Mouse (Mus musculus): ENCODE measurements at regions not wholly inside any gene's neighbourhood (a gene's known extent, or its start where the extent isn't known, plus 50 kb on each side); places are given as distances from the start of the nearest gene placed in this dataset.
"Not testable (repeated sequence)": the region's sequence is repeated elsewhere in the genome, so short reads cannot be mapped to it uniquely, and the experiment has no call there.

DNA sequence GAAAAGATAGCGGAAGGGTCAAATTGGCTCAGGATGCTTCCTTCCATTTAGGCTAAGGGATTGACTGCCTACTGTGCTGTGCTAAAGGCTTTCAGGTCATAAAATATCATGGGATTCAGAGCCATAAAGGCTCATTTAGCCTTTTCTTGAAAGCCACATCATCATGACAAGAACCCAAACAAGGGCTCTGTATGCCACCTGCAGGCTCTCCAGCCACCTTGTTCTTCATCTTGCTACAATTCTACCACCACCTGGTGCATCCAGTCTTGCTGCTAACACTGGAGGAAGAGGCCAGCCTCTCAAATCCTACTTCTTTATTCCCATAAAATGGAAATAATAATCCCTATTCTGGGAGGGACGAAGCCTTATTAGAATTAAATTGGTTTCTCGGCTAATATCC lies 155.9 kb upstream of the Gm12728 start:
- in situ Hi-C loops (cut with MboI, MseI): no loop called here

DNA sequence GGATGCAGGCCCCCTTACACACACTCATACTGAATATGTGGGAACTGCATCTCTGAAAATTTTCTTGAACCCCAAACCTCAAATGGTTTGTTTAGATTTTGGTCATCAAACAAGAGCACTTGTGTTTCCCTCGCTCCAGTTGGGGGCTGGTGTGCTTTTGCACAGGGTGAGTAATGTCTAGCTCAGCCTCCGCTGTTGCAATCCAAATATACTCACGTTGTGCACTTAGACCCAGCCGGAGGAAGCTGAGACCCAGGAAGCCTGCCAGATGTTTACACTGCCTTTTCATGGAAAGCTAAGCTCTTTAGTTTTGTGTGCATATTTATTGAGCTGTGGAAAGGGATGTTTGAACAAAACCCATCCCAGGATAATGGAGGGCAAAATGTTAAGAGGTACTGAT lies 148.9 kb upstream of the Gm12728 start:
- in situ Hi-C loops (cut with MboI, MseI): no loop called here

DNA sequence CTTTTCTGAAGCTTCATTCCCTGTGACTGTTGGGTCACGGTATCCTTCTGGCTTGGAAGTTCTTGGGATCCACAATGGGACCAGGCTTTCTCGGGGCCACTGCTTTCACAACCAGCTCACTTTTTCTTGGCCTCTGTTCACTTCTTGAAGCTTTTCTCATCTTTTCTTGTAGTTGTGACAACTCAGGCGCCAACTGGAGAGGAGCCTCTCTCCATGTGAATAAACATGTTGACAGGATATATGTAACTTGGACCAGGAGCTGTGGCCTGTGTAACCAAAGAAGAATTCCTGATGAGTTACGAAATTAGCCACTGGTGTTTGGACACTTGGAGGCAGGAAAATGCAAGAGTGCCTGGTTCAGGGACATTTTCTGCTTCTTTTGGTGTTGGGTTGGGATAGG lies 148.1 kb upstream of the Gm12728 start:
- in situ Hi-C loops (cut with MboI, MseI): no loop called here

DNA sequence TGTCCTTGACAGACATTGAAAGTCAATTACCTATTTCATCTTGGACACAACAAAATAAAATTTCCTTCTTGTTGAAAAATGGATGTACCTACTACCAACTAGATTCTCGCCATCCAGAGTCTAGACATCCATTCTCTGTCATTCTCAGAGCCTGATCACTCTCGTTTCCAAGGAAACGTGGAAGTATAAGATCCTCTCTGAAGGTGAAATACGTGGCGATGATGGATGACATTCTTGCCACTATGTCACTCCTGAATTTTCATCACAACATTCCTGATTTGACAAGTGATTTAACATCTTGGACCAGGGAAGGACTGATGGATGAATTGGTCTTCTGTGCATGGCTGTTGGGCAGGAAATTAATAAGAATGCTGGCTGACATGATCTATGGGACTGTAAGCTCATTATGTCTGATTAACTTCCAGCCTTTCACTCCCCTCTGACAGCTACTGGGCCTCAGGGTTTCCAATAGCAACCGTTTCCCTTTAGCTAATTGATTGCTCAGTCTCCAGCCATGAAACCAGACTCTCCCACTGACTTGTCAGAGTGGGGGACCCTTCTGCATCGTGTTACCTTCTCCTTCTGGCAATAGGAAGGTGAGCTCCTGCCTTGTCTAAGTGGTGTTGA lies 140.7 kb upstream of the Gm12728 start:
- in situ Hi-C loops (cut with MboI, MseI): no loop called here

DNA sequence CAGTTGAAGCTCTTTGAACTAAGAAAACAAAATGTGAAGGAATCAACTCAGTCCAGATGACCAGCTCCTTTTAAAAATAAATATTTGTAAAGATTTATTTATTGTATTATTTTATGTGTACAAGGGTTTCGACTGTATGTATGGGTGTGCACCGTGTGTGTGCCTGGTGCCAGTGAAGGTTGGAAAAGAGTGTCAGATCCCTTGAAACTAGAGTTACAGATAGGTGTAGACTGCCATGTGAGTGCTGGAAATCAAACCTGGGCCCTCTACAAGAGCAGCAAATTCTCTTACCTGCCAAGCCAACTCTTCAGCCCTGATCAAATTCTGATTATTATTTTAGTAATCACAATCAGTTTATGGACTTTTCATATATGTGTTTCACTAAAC lies 140.2 kb upstream of the Gm12728 start:
- in situ Hi-C loops (cut with MboI, MseI): no loop called here

DNA sequence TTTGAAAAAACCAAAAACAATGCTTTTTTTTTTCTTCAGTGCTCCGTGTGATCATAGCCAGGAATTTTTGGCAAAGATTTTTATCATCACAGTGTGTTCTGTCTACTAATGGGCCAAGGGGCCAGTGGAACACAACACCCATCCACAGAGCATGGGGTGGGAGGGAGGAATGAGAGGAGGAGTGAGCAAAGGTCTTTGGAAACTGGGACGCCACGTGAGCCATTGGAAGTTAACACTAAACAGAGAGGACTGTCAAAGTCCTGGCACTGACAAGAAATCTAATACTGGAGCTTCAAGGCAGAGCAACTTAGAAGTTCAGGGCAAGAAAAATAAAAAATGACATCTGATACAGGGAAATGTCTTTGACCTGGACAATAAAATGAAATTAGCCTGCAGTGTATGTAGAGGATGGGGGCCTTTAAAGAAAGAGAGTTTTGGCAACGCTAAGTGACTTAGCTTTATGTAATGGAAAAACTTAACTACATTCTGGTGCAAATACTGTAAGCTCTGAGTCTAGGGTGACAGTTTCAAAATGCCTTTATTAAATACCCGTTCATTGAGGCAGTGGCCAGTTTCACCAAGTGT lies 133.5 kb upstream of the Gm12728 start:
- in situ Hi-C loops (cut with MboI, MseI): no loop called here

DNA sequence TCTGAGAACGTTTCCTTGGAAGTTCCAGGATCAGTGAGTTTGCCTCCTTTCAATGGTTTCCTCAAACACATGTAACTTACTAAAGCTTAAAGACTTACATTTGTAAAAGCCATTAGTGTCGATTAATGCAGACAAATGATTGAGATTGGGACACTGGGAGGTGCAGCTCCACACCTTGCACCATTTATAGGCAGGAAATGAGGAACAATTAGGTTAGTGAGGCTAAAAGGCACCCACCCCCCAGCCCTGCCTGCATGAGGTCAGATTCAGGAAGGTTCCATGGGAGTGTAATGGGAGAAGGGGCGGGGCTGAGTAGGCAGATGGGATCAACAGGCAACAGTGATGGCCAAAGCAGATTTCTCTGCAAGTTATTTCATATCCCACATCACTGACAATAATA lies 131.1 kb upstream of the Gm12728 start:
- in situ Hi-C loops (cut with MboI, MseI): no loop called here

DNA sequence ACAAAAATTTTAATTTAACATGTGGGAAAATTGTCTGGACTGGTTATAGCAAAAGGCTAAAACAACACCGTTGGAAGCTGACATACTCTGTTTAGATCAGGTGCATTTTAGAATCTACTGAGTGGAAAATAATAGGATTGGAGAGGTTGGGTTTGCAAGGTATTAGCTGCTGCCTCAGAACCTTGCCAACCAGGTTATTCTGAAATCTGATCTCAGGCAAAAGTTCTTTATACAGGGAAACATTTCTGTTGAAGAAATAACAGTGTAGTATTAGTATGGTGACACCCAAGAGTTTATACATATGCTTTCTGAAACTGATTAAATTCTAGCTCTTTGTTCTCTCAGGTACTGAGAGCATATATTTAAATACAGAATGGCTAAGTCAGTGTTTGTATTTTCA lies 113.0 kb upstream of the Gm12728 start:
- in situ Hi-C loops (cut with MboI, MseI): loop anchor here in 1 of 2 experiments (25.0 kb wide), 1 partner anchor 811 kb away; the partner anchor contains the start of gene Bsnd

DNA sequence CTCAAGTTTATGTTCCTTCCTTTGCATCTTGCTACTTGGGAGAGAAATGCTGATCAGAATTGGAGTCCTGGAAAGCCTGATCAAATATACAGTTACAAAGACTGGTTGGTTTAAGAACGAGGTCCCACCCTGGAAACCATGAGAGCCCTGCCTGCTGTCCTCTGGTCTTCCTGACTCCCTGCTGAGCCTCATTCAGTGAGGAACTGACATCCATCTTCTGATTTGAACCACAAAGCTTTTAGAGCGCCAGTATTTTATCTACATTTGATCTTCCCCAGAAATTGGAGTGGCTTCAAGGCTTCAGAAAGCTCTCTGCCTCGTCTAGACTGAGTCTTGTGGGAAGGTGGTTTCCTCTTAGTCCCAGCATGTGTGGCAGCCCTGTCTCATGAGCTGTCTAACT lies 99.0 kb upstream of the Gm12728 start:
- in situ Hi-C loops (cut with MboI, MseI): loop anchor here in 1 of 2 experiments (25.0 kb wide), 1 partner anchor 797 kb away; the partner anchor contains the start of gene Bsnd

DNA sequence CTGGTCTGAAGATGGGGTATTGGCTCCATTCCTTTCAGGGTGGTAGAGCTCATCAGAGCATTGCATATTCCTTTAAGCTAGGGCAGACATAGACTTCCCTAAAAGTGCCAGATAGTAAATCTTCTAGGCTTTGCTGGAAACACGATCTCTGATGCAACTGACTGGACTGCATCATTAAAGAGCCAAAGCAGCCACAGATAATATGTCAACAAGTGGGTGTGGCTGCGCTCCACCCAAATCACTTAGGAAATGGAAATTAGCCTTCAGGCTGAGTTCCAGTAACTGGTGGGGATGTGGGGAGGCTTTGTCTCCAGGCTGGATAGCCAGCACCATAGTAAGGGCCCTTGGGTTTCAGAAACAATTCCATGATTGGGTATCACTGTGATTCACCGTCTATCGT lies 97.3 kb upstream of the Gm12728 start:
- in situ Hi-C loops (cut with MboI, MseI): loop anchor here in 1 of 2 experiments (25.0 kb wide), 1 partner anchor 795 kb away; the partner anchor contains the start of gene Bsnd

DNA sequence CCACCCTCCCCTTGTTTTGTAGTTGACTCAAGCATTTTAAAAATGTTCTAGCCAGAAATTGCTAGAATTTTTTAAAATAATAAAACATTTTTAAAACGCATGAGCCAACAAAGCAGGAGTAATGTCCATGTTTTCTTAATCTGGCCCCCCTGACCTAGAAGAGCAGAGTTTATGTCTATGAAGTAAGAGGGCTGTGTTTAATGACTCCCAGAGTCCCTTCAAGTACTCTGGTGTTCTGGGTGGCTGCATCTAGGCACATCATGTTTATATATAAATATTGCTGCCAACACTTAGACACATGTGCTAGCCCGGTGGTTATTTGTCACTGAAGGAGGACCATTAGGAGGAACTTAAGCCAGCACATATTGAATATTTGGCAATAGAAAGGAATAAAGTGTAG lies 93.8 kb upstream of the Gm12728 start:
- in situ Hi-C loops (cut with MboI, MseI): loop anchor here in 1 of 2 experiments (25.0 kb wide), 1 partner anchor 791 kb away; the partner anchor contains the start of gene Bsnd

DNA sequence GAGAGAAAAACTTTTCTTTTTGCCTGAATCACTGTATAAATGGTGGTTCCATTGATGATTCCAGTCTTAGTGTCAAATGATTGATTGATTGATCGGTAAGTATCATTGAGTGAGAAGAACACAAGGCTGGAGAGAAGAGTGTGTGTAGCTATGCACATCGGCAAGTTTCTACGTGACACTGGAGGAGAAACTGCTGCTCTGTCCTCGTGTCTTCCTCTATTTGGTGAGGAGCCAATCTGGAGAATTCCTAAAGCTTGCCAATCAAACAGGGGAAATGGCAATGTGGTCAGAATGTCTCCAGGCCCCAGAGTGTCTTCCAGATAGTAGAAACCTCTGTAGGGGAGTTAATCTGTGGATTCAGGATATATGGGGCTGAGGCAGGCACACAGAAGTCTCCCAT lies 92.5 kb upstream of the Gm12728 start:
- in situ Hi-C loops (cut with MboI, MseI): loop anchor here in 1 of 2 experiments (25.0 kb wide), 1 partner anchor 790 kb away; the partner anchor contains the start of gene Bsnd

DNA sequence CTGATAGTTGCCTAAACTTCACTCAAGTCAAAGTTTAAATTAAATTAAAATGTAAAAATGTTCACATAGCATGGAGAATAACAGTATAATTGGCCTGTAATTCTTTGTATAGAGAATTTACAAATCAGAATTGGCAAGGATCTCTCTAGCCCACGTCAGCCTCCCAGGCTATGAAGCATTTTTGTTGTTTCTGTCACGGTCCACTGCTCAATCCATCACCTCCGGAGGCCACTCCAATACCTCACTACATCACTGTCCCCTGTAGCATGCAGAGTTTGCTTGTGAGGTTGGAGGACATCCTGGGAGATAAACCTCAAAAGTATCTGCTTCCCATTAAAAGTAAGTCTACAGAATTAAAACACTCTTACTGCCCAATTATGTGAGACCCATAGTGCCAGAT lies 87.6 kb upstream of the Gm12728 start:
- in situ Hi-C loops (cut with MboI, MseI): no loop called here

DNA sequence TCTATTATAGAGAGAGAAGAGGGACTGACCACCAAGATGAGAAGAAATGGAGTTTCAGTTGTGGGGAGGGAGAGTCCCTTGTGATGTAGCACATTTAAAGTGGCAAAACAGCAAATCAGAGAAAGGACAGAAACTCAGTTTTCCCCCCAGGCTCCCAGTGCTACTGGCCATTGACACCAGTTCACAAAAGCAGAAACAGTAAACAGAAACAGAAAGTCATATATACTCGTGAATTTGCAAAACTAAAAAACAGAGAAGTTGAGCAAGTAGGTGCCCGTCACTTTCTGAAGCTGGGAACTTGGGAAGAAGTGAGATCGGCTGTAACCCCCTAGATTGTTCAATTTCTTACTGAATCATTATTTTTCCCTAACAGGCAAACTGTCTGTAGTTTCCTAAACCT lies 86.3 kb upstream of the Gm12728 start:
- in situ Hi-C loops (cut with MboI, MseI): no loop called here

DNA sequence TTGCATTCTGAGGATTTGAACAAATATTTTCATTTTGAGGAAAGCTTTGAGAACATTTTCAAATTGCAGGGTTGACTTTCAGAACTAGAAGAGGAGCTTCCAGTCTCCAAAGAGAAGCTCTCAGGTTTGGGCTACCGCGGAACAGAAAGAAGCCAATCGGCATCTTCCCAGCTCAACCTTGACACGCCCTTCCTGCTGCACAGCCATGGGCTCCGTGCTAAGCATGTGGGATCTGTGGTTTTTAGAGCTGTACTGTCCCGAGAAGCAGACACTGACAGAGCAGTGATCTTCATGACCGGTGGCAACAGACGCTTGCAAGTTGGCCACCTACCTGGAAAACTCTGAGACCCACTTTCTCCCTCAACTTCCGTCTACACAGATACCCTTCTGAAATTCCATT lies 85.4 kb upstream of the Gm12728 start:
- in situ Hi-C loops (cut with MboI, MseI): no loop called here

DNA sequence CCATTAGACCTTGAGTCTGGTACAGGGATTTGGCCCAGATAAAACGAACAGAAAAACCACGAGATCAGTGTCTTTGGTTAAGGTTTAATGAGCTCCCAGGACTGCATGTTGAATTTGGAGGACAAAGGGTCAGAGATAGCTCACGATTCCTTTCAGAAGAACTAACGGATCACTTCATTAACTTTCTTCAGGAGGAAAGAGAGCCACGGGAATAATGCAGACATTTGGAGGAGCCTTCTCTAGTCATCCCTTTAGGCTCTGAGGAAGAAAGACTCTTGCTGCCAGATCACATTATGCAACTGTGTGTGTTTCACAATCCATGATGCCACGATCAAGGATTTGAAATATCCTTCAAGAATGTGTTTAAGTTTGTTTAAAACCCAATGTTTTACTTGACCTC lies 83.7 kb upstream of the Gm12728 start:
- in situ Hi-C loops (cut with MboI, MseI): no loop called here

DNA sequence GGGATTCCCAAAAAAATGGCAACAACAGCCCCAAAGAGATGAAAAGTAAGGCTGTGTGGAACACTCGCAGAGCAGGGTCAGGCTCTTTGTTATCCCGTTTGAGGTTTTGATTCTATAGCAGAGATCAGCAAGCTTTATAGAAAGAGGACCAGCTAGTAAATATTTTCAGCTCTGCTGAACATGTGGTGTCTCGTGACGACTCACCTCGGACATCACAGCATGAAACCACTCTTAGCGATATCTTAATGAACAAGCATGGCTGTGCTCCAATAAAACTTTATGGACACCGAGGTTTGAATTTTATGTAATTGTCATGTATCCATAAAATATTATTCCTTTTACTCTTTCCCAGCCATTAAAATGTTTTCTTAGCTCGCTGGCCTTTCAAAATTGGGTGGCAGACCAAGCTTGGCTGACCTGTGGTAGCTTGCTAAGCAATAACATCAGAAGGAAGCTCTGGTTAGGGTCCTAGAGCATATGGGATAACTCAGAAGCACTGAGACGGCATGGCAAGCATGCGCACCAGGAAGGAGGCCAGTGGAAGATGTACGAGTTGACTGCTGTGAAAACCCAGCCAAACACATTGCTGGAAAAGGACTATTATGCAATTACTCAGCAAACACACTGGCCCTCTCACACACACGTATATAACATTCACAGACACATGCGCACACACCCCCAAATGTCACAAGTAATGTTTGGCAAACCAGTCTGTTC lies 81.4 kb upstream of the Gm12728 start:
- in situ Hi-C loops (cut with MboI, MseI): no loop called here

DNA sequence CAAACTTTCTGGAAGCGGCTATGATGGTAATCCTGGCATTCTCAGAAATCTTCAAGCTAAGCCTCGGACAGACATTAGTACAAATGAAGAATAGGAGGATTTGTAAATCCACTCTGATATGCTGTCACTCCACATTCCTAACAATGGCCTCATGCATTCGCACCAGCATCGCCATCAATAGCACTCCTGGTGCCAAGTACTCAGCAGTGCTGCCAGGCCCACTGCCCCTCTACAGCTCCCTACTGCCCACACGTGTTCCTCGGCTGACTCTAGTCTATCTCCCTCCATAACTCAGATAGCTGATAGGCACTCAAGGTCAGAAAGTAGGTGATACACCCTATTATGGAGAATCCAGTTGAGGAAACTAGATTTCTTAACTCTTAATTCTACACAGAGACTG lies 75.7 kb upstream of the Gm12728 start:
- in situ Hi-C loops (cut with MboI, MseI): no loop called here

DNA sequence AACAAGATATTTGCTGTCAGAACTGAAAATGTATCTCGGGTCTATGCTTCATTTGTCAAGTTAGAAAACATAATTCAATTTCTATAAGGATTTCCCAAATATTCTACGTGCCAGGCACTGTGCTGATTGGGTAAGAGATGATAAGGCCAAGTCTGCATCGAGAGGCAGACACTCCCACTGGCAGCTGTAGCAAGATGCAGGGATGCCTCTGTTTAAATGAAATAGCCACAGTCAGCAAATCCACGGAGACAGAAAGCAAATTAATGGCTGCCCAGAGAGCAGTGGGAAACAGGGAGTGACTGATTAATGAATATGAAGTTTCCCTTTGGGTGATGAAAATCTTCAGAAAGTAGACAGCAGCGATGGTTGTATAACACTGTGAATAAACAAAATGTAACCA lies 71.6 kb upstream of the Gm12728 start:
- in situ Hi-C loops (cut with MboI, MseI): no loop called here

DNA sequence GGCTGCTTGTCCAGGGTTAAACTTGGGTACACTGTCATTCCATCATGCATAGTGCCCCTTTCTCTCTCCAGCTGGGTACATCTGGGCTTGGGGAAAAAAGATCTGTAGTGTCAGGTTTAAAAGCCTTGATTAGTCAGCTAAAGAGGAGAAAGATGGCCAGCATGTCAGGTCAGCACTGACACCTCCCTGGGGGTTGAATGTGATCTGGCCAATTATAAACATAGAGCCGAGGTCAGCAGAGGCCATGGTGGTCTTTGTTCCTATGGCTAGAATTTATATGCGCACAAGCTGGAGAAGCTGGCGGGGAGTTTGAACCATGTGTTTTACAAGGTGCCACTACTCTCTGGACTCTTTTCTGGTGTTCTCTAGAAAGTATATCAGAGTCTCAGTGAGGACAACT lies 61.0 kb upstream of the Gm12728 start:
- in situ Hi-C loops (cut with MboI, MseI): no loop called here

DNA sequence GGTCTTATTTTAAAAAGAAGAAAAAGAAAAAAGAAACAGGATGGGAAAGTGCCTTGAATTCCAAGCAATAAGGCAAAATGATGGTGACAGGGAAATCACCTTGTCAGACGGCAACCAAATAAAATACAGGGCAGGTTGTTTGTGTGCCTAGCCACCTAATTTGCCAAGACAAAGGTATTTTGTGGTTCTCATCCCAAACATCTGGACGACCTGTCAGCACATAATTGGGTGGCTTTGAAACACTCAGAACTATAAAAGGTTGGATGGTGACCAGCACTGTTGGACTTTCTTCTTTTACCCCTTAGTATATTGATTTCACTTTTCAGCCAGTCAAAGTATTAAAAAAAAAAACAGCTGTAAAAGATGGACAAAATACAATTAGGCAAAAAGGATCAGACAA lies 58.8 kb upstream of the Gm12728 start:
- in situ Hi-C loops (cut with MboI, MseI): no loop called here

DNA sequence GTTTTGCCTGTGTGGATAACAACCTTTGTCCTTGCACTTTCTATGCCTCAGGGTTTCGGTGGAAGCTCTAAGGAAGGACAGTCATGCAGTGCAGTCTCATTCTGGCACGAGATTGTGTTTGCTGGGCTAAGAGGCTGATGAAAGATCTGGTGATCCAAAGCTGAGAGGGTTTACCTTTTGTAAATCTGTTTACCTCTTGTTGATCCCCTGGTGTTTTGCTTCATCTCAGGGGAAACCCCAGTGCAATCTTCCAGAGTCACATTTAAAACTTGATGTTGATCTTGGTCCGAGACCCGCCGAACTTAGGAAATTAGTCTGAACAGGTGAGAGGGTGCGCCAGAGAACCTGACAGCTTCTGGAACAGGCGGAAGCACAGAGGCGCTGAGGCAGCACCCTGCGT lies 54.6 kb upstream of the Gm12728 start:
- in situ Hi-C loops (cut with MboI, MseI): not testable (repeated sequence)
